Mouse (Mus musculus) mouse embryonic stem cell (cell line): ENCODE results near the gene Dmc1.

Experiments
- in situ Hi-C, 2 experiments: fragments of 300-500 bp; cut with MboI; formaldehyde crosslinking; loops; 1 replicate in 1 of 2; 3 replicates in 1 of 2; pipeline ENCODE4 v1.14.3; 2019 to 2020; ENCODE audit warnings: low sequenced_read_pairs in 2 of 2, low pct_unique_long_range_greater_than_20kb in 1 of 2, mixed read lengths in 1 of 2; ENCODE audit not compliant: unreplicated experiment in 1 of 2

Gene Dmc1

GRCm38 (mm10) chr15:79604990-79605665 lies at the start of gene Dmc1:
Dmc1 (minus strand) TSS chr15:79605109.
- in situ Hi-C loops, result no loop called here

DNA sequence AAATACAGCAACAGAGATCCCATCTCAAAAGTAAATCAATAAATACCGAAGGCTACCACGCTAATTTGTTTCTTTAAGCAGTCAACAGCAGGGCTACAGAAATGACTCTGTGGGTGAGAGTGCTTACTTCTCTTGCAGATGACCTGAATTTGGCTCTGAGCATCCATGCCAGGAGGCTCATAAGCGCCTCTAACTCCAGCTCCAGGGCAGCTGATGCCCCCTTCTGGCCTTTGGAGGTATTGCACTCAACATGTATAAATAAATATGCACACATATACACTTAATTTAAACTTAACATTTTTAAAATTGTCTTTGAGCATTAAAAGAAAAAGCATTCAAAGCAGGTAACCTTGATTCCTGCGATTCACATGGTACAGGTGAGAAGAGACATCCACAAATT lies 46.6 kb upstream of the Dmc1 start:
- in situ Hi-C loops, result no loop called here

DNA sequence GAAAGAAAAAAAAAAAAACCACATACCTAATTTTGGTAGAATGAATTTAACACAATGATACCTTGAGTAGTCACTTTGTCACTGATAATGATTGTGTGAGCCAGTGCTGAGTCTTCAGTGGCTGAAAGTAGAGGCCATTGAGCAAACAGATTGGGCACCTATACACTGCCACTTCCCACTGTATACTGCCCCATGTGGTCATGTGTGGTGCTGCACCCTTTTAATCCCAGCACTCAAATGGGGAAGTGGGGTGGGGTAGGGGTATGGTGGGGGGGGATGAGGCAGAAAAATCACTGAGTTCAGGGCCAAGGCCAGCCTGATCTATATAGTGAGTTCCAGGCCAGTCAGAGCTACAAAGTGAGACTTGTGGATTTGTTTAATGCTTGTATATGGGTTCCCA lies 45.7 kb upstream of the Dmc1 start:
- in situ Hi-C loops, result no loop called here

DNA sequence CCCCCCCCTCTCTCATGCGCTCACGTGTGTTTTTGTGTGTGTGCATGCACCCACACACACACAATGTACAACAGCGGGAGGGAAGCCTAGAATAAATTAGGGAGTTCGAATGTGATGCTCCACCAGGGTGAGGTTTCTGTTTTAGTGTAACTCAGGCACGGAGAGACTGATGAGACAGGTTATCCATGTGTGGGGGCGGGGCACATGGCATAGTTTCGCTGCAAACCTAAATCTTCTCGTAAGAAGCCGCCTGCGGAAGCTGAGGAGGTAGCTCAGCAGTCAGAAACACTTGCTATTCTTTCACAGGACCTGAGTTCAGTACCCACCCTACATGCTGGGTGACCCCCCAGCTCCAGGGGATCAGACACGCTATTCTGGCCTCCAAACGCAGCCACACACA lies 43.2 kb upstream of the Dmc1 start:
- in situ Hi-C loops, result loop anchor here in 1 of 2 experiments (10.0 to 25.0 kb wide), 2 partner anchors 163 to 411 kb away; partner anchors contain the start of genes Gm49486 and Pick1

DNA sequence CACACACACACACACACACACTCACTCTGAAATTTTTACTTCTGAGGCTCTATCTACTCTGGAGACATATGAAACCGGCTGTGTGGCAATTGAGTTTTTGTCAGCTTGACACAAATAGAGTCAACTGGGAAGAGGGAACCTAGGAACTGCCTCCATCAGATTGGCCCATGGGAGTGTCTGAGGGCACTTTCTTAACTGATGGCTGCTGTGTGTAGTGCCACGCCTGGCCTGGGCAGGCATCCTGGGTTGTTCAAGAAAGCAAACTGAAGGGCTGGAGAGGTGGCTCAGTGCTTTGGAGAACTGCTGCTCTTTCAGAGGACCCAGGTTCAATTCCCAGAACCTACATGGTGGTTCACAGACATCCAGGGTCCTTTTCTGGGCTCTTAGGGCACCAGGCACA lies 40.6 kb upstream of the Dmc1 start:
- in situ Hi-C loops, result loop anchor here in 1 of 2 experiments (10.0 to 25.0 kb wide), 2 partner anchors 161 to 408 kb away; partner anchors contain the start of genes Gm49486 and Pick1

- in situ Hi-C loops, result loop anchor here in 1 of 2 experiments (10.0 to 25.0 kb wide), 2 partner anchors 156 to 404 kb away; partner anchors contain the start of genes Gm49486 and Pick1
These were observed 36.4 kb upstream of the Dmc1 start for GRCm38 (mm10) chr15:79641135-79641817.

DNA sequence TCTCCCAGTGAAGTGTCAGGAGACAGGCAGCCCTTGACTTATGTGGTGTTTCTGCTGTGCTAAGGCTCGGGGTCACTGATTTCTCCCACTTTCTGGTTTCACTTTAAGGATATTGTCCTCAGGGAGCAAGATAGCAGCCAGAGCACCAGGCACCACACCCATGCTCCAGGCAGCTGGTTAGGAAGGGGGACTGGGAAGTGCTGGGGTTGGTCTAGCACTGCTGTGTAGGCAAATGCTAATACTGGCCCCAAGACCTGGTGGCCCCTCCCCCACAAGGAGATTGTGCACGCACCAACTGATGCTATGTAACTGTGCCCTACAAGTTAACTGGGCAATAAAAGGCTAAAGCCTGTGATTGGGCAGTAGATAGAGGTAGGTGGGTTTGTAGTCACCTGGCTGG lies 25.6 kb upstream of the Dmc1 start:
- in situ Hi-C loops, result loop anchor here in 1 of 2 experiments (25.0 kb wide), 1 partner anchor 393 kb away; the partner anchor contains the start of genes Gm49486 and Pick1

DNA sequence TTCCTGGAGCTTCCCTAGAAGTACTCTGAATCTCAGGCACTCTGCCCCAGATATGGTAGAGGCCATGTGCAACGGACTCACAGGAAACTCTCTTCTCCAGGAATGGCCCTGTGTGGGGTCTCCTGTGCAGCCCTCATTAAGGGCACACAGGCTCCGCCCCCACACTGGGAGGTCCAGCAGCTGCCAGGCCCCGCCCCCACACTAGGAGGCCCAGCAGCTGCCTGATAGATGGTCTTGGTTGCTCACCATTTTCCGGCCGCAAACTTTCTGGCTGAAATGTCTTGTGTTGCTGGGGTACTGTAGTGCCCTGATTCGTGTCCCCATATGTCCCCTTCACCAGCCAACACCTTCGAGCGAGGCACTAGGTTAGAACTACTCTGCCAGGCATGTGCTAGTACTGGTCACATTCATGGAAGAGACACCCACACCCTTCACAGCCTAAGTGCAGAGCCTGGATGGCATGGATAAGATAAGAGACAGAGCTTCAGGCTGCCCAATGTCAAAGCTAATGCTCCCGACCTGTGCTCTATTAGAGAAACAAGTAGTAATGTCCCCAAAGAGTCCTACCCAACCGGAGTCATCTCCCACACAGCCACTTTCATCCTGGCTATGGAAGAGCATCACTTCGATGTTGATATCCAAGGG lies 15.0 kb upstream of the Dmc1 start:
- in situ Hi-C loops, result no loop called here

GRCm38 (mm10) chr15:79618456-79618855 lies 13.5 kb upstream of the Dmc1 start:
- in situ Hi-C loops, result no loop called here

- in situ Hi-C loops, result no loop called here
These were observed 12.2 kb upstream of the Dmc1 start for GRCm38 (mm10) chr15:79617135-79617534.

- in situ Hi-C loops, result no loop called here
These were observed 11.8 kb upstream of the Dmc1 start for GRCm38 (mm10) chr15:79616729-79617128.

DNA sequence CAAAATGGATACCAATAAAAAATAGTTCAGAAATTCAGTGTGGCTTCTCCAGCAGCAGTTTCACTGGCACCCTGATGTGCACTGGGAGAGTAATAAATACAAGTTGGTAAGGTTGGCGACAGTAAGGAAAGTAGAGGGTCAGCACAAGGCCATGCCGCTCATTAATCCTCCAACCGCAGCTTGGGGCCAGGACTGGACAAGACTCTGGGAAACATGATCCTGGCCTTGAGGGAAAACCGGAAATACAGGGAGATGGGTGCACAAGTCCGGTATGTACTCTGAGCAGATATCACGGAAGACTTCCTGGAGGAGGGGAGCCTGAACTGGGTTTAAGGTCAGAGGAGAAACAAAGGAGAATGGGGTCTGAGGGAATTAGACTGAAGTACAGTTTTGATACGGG lies 10.6 kb upstream of the Dmc1 start:
- in situ Hi-C loops, result no loop called here

- in situ Hi-C loops, result no loop called here
These were observed 4.3 kb upstream of the Dmc1 start for GRCm38 (mm10) chr15:79609226-79609625.

DNA sequence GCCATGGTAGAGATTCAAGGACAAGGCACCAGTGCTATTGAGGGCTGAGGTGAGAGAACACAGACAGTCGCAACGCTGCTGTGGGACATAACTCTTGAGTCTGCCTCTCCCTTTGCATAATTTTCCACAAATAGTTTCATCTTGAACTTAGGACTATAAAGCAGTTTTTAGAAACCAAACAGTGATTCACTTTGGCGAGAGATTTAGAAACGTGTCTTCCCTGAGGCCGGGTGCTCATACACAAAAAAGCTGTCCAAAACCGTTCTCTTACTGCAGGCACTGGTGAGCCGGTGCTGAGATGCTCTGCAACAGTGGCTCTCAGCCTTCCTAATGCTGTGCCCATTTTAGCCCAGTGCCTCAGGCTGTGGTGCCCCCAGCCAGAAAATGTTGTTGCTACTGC lies 3.3 kb upstream of the Dmc1 start:
- in situ Hi-C loops, result no loop called here

GRCm38 (mm10) chr15:79607757-79608156 lies 2.8 kb upstream of the Dmc1 start:
- in situ Hi-C loops, result no loop called here

- in situ Hi-C loops, result no loop called here
These were observed 1.3 kb upstream of the Dmc1 start for GRCm38 (mm10) chr15:79606161-79606560.

DNA sequence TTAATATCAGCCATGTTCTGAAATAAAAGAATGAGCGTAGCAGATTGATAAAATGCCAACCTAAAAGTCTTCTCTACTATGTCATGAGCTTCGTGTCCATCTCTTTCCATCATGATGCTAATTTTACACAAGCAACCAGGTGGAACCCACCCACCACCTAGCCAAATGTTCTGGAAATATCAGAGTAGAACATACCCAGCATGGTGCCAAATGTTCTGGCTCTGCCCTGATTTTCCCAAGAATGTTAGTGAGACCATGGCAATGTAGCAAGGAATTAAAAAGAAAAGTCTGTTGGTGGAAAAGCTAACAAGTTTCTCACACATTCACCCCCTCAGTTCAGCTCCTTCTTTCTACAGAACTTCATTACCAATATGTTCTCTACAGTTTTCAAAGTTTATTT lies 4.7 kb downstream of the Dmc1 start:
- in situ Hi-C loops, result no loop called here

- in situ Hi-C loops, result no loop called here
These were observed 6.2 kb downstream of the Dmc1 start for GRCm38 (mm10) chr15:79598715-79599114.

DNA sequence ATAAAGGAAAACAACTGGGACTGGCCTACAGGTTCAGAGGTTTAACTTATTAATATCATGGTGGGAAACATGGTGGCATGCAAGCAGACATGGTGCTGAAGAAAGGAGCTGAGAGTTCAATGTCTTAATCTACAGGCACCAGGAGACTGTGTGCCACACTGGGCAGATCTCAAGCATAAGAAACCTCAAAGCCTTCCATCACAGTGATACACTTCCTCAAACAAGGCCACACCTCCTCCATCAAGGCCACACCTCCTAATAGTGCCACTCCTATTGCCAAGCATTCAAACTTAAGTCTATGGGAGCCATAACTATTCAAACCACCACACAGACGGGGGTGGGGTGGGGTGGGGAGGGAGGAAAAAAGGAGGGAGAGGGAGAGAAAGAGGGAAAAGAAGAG lies 23.3 kb downstream of the Dmc1 start:
- in situ Hi-C loops, result no loop called here
